Mouse (Mus musculus): ENCODE measurements around the gene Hras.

The Hras gene

GRCm38 (mm10) chr7:141176173-141176572 lies 17.6 kb downstream of the Hras start:
- DNase-seq (ENCODE audit: low read depth in 1 of 2, low spot score in 2 of 2), result peak; percentile 56 to 76

GRCm38 (mm10) chr7:141175068-141175467 lies 18.7 kb downstream of the Hras start:
- no peak for DNase-seq (ENCODE audit: low read depth in 1 of 2, low spot score in 2 of 2)

GRCm38 (mm10) chr7:141173323-141173850 lies 20.4 kb downstream of the Hras start:
- DNase-seq (ENCODE audit: low read depth in 1 of 2, low spot score in 2 of 2), result no peak

GRCm38 (mm10) chr7:141172116-141173006 lies 21.4 kb downstream of the Hras start, which contains the start of gene Rnh1:
Gene Rnh1 (minus strand): TSS chr7:141172857.
- DNase-seq (ENCODE audit: low read depth in 1 of 2, low spot score in 2 of 2), result peak; percentile 59 to 82

- peak in 1 of 2 experiments; percentile 28 for DNase-seq (ENCODE audit: low read depth in 1 of 2, low spot score in 2 of 2)
Observed at GRCm38 (mm10) chr7:141169866-141170265, 23.9 kb downstream of the Hras start.

- no peak for DNase-seq (ENCODE audit: low read depth in 1 of 2, low spot score in 2 of 2)
Observed at GRCm38 (mm10) chr7:141169300-141169699, 24.5 kb downstream of the Hras start.

GRCm38 (mm10) chr7:141168518-141168953 lies 25.3 kb downstream of the Hras start:
- DNase-seq (ENCODE audit: low read depth in 1 of 2, low spot score in 2 of 2), result peak; percentile 70 to 77

- DNase-seq (ENCODE audit: low read depth in 1 of 2, low spot score in 2 of 2), result peak; percentile 15 to 16
Observed at GRCm38 (mm10) chr7:141167901-141168517, 25.8 kb downstream of the Hras start.

- DNase-seq (ENCODE audit: low read depth in 1 of 2, low spot score in 2 of 2), result peak; percentile 49 to 63
Observed at GRCm38 (mm10) chr7:141164850-141165249, 29.0 kb downstream of the Hras start.

- DNase-seq (ENCODE audit: low read depth in 1 of 2, low spot score in 2 of 2), result no peak
Observed at GRCm38 (mm10) chr7:141164397-141164796, 29.4 kb downstream of the Hras start.

GRCm38 (mm10) chr7:141155362-141155761 lies 38.4 kb downstream of the Hras start:
- DNase-seq (ENCODE audit: low read depth in 1 of 2, low spot score in 2 of 2), result no peak

- no peak for DNase-seq (ENCODE audit: low read depth in 1 of 2, low spot score in 2 of 2)
Observed at GRCm38 (mm10) chr7:141148639-141149038, 45.2 kb downstream of the Hras start.

- DNase-seq (ENCODE audit: low read depth in 1 of 2, low spot score in 2 of 2), result no peak
Observed at GRCm38 (mm10) chr7:141147044-141147443, 46.8 kb downstream of the Hras start.

- DNase-seq (ENCODE audit: low read depth in 1 of 2, low spot score in 2 of 2), result no peak
Observed at GRCm38 (mm10) chr7:141146043-141146595, 47.7 kb downstream of the Hras start.

- no peak for DNase-seq (ENCODE audit: low read depth in 1 of 2, low spot score in 2 of 2)
Observed at GRCm38 (mm10) chr7:141145403-141145802, 48.4 kb downstream of the Hras start.

GRCm38 (mm10) chr7:141144650-141145049 lies 49.2 kb downstream of the Hras start:
- DNase-seq (ENCODE audit: low read depth in 1 of 2, low spot score in 2 of 2), result no peak

GRCm38 (mm10) chr7:141143861-141144260 lies 49.9 kb downstream of the Hras start:
- no peak for DNase-seq (ENCODE audit: low read depth in 1 of 2, low spot score in 2 of 2)

- DNase-seq (ENCODE audit: low read depth in 1 of 2, low spot score in 2 of 2), result peak in 1 of 2 experiments; percentile 43
Observed at GRCm38 (mm10) chr7:141143112-141143511, 50.7 kb downstream of the Hras start.

GRCm38 (mm10) chr7:141141326-141141725 lies 52.5 kb downstream of the Hras start:
- DNase-seq (ENCODE audit: low read depth in 1 of 2, low spot score in 2 of 2), result no peak

Measured in monocyte, adult 2 months (primary cell).